Mouse (Mus musculus) neural tube, embryonic 11.5 days (tissue): ENCODE results near the gene Cd34. TPM values are rescaled to one million over a fixed set of nuclear protein-coding genes. Genes with fewer than 3 reads are reported as not detected.

Experiments
- ATAC-seq: fragments of 200-750 bp; cut with Nextera tagmentation; 2 replicates; pipeline ENCODE4 v1.8.0; 2017; ENCODE audit warnings: moderate number of reproducible peaks, mild to moderate bottlenecking, moderate TSS enrichment, moderate library complexity; ENCODE audit not compliant: insufficient read depth, low FRiP score, low TSS enrichment
- DNase-seq: peaks from one replicate; pipeline ENCODE4 v3.0.0-alpha.2; 2015; ENCODE audit warnings: low spot score
- H3K27ac ChIP-seq: fragments of 300-500 bp; sonication (generic); 2 replicates; pipeline ENCODE4 v1.5.1; 2014; ENCODE audit warnings: low read depth, mild to moderate bottlenecking, low read length
- H3K27me3 ChIP-seq: fragments of 300-500 bp; sonication (generic); 2 replicates; pipeline ENCODE4 v1.6.1; 2014; ENCODE audit warnings: mild to moderate bottlenecking, low read length, mixed read lengths; ENCODE audit not compliant: control insufficient read depth, insufficient read depth
- H3K36me3 ChIP-seq: fragments of 300-500 bp; sonication (generic); 2 replicates; pipeline ENCODE4 v1.6.1; 2014; ENCODE audit warnings: mild to moderate bottlenecking, low read length, moderate library complexity, mixed read lengths; ENCODE audit not compliant: control insufficient read depth, insufficient read depth
- H3K4me1 ChIP-seq: fragments of 300-500 bp; sonication (generic); 2 replicates; pipeline ENCODE4 v1.6.1; 2014; ENCODE audit warnings: low read length, mixed read lengths; ENCODE audit not compliant: control insufficient read depth, insufficient read depth
- H3K4me2 ChIP-seq: fragments of 300-500 bp; sonication (generic); 2 replicates; pipeline ENCODE4 v1.6.1; 2014; ENCODE audit warnings: low read depth, mild to moderate bottlenecking, moderate library complexity
- H3K4me3 ChIP-seq: fragments of 300-500 bp; sonication (generic); 2 replicates; pipeline ENCODE4 v1.5.1; 2014; ENCODE audit warnings: low read depth, low read length
- H3K9ac ChIP-seq: fragments of 300-500 bp; sonication (generic); 2 replicates; pipeline ENCODE4 v1.6.1; 2014; ENCODE audit warnings: mild to moderate bottlenecking, low read length
- H3K9me3 ChIP-seq: fragments of 300-500 bp; sonication (generic); 2 replicates; pipeline ENCODE4 v1.6.1; 2016; ENCODE audit warnings: low read length; ENCODE audit not compliant: control insufficient read depth
- WGBS: fragments of 180-500 bp; shearing (Covaris S2); extraction: QIAGEN DNeasy Blood & Tissue Kit; methylation state at CpG from one replicate; pipeline ENCODE4 v1.1.7; 2014; 5-methylcytosine and 5-hydroxymethylcytosine counted together
- polyA plus RNA-seq: library from polyadenylated mRNA; unstranded; fragments of >200 nt; fragmentation: Nextera tagmentation; extraction: Ambion mirVana; gene quantifications from 2 replicates; pipeline ENCODE4 v1.2.1, GENCODE M21; 2014

The Cd34 gene
- polyA plus RNA-seq, 1 experiment from 2014 or later, result 67.0 TPM

DNA sequence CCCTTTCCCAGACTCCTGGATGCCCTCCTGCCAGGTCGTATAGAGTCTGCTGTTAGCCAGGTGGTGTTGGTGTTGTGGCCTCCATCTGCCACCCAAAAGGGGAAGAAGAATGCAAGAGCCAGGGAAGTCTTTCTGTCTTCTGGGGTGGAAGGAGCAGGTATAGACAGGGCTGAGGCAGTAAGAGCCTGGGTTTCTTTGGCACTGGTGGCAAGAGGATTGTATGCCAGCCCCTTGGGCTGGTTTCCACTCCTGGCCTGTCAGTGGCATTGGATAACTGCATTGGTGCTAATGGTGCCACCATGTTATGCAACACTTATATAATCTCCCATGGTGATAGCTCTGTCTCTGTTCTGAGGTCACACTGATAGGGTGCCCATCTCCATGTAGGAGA, 38.7 kb downstream of the Cd34 start:
- 0% methylated on average over 1 of the region's 1 CpGs for WGBS
- no peak overlapping the region for H3K4me3 ChIP-seq

GRCm38 (mm10) chr1:194977946-194978720, 39.5 kb downstream of the Cd34 start:
- Histone ChIP-seq H3K9ac (no peak overlapping the region), H3K27me3 (no peaks in the 10 kb centered on the region), H3K4me1 (peaks cover 5% of the 10 kb centered on the region; the same call in 1 of the 2 replicates), H3K4me3 (no peak overlapping the region), H3K9me3 (no peaks in the 10 kb centered on the region), H3K4me2 (no peak overlapping the region), H3K27ac (no peak overlapping the region), H3K36me3 (no peaks in the 10 kb centered on the region)
- ATAC-seq (peak; percentile 13; the same call in 1 of the 2 replicates), DNase-seq (no peak)
- WGBS, result 66% methylated on average over 5 of the region's 5 CpGs

More for the DNA sequence above, 38.7 kb downstream of the Cd34 start:
- H3K4me2 ChIP-seq, result peak overlapping the region; percentile 95; the same call in 1 of the 2 replicates
- H3K9me3 ChIP-seq, result no peaks in the 10 kb centered on the region
- no peak for DNase-seq
- no peaks in the 10 kb centered on the region for H3K27me3 ChIP-seq
- no peak for ATAC-seq
- H3K9ac ChIP-seq, result no peak overlapping the region
- H3K4me1 ChIP-seq, result peaks cover 5% of the 10 kb centered on the region; the same call in 1 of the 2 replicates
- H3K36me3 ChIP-seq, result no peaks in the 10 kb centered on the region
- no peak overlapping the region for H3K27ac ChIP-seq

- WGBS, result 76% methylated on average over 1 of the region's 1 CpGs
- no peak for ATAC-seq
- no peak overlapping the region for H3K9ac ChIP-seq
- no peak overlapping the region for H3K4me2 ChIP-seq
- H3K9me3 ChIP-seq, result no peaks in the 10 kb centered on the region
- peaks cover 5% of the 10 kb centered on the region; the same call in 1 of the 2 replicates for H3K4me1 ChIP-seq
- no peak overlapping the region for H3K27ac ChIP-seq
- no peaks in the 10 kb centered on the region for H3K36me3 ChIP-seq
- no peak for DNase-seq
- H3K27me3 ChIP-seq, result no peaks in the 10 kb centered on the region
- no peak overlapping the region for H3K4me3 ChIP-seq
Measured at GRCm38 (mm10) chr1:194980826-194981435, 42.3 kb downstream of the Cd34 start.

GRCm38 (mm10) chr1:194982931-194983690, 44.5 kb downstream of the Cd34 start:
- ATAC-seq (no peak), DNase-seq (no peak)
- Histone ChIP-seq H3K27ac (no peak overlapping the region), H3K9me3 (no peaks in the 10 kb centered on the region), H3K4me1 (no peaks in the 10 kb centered on the region), H3K4me2 (no peak overlapping the region), H3K36me3 (no peaks in the 10 kb centered on the region), H3K27me3 (no peaks in the 10 kb centered on the region), H3K9ac (no peak overlapping the region), H3K4me3 (no peak overlapping the region)
- 87% methylated on average over 5 of the region's 5 CpGs for WGBS

GRCm38 (mm10) chr1:194984914-194985313, 46.3 kb downstream of the Cd34 start:
- Histone ChIP-seq H3K4me1 (no peaks in the 10 kb centered on the region), H3K27me3 (no peaks in the 10 kb centered on the region), H3K27ac (no peak overlapping the region), H3K4me2 (no peak overlapping the region), H3K36me3 (no peaks in the 10 kb centered on the region), H3K9me3 (no peaks in the 10 kb centered on the region), H3K9ac (no peak overlapping the region), H3K4me3 (no peak overlapping the region)
- DNase-seq (no peak), ATAC-seq (no peak)
- WGBS, result 87% methylated on average over 3 of the region's 3 CpGs

DNA sequence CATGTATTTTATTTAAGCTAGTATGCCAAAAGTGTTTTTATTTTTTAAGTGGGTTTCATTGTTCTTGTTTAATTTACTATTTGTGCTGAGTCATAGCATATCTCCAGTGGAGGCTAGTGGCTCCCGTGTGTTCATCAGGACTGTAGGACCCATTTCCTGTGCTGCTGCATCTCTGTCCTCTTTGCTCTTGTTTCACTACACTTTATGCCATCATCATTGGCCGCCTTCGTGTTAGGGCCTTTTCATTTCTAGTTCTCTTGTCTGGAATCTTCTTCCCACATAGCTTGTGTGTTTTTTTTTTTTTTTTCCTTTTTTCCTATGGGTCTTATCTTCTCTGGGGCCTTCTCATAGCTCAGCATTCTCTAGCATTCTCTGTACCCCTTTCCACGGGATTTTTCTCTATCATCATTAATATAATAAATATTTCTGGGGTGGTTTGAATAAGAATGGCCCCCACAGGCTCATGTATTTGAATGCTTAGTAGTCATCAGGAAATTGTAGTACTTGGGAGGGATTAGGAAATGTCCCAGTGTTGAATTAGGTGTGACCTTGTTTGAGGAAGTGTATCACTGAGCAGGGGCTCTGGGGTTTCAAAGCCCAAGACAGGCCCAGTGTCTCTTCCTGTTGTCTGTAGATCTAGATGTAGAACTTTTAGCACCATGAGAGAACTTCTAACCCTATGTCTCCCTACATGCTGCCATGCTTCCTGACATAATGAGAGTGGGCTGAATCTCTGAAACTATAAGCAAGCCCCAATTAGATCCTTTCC, 47.0 kb downstream of the Cd34 start:
- WGBS, result 82% methylated on average over 4 of the region's 4 CpGs
- ATAC-seq, result no peak
- no peak overlapping the region for H3K27ac ChIP-seq

GRCm38 (mm10) chr1:194989024-194989423, 50.4 kb downstream of the Cd34 start:
- WGBS, result 85% methylated on average over 1 of the region's 1 CpGs
- H3K36me3 ChIP-seq, result no peaks in the 10 kb centered on the region
- no peak overlapping the region for H3K27ac ChIP-seq
- ATAC-seq, result no peak
- no peaks in the 10 kb centered on the region for H3K9me3 ChIP-seq
- no peak overlapping the region for H3K4me3 ChIP-seq
- no peaks in the 10 kb centered on the region for H3K4me1 ChIP-seq
- DNase-seq, result no peak
- H3K9ac ChIP-seq, result no peak overlapping the region
- no peak overlapping the region for H3K4me2 ChIP-seq
- H3K27me3 ChIP-seq, result no peaks in the 10 kb centered on the region

More for the DNA sequence above, 47.0 kb downstream of the Cd34 start:
- Histone ChIP-seq H3K4me3 (no peak overlapping the region), H3K4me1 (no peaks in the 10 kb centered on the region), H3K27me3 (no peaks in the 10 kb centered on the region), H3K9ac (no peak overlapping the region), H3K4me2 (no peak overlapping the region), H3K9me3 (no peaks in the 10 kb centered on the region), H3K36me3 (no peaks in the 10 kb centered on the region)
- no peak for DNase-seq

- Histone ChIP-seq H3K27me3 (no peaks in the 10 kb centered on the region), H3K9ac (no peak overlapping the region), H3K4me2 (no peak overlapping the region), H3K27ac (no peak overlapping the region), H3K9me3 (no peaks in the 10 kb centered on the region), H3K36me3 (no peaks in the 10 kb centered on the region), H3K4me1 (no peaks in the 10 kb centered on the region), H3K4me3 (no peak overlapping the region)
- no peak for DNase-seq
- ATAC-seq, result no peak
- WGBS, result 89% methylated on average over 2 of the region's 2 CpGs
Measured at GRCm38 (mm10) chr1:194990976-194991375, 52.4 kb downstream of the Cd34 start.
